Mouse (Mus musculus) MEL (cell line): ENCODE measurements around the gene Slco2b1.
A peak's percentile ranks its signal among the peaks of the same experiment; 100 is the strongest.

Experiments
- CTCF ChIP-seq, 3 experiments: IDR thresholded peaks in 2 of 3; conservative IDR thresholded peaks in 1 of 3; 2 replicates each; pipeline ENCODE4 v1.5.1; 2011 to 2012; ENCODE audit warnings: low read length in 3 of 3, low read depth in 2 of 3, mild to moderate bottlenecking in 2 of 3, improper control_type of control experiment in 1 of 3, inconsistent platforms in 1 of 3, mixed read lengths in 1 of 3, moderate library complexity in 1 of 3; ENCODE audit not compliant: control insufficient read depth in 1 of 3, insufficient read depth in 1 of 3, poor library complexity in 1 of 3, severe bottlenecking in 1 of 3
- ELF1 ChIP-seq: IDR thresholded peaks from 2 replicates; pipeline ENCODE4 v1.6.1; 2014; ENCODE audit warnings: low read depth, mild to moderate bottlenecking, inconsistent platforms, low read length, improper control_type of control experiment, moderate library complexity
- EP300 ChIP-seq, 2 experiments: IDR thresholded peaks; 2 replicates each; pipeline ENCODE4 v1.6.1; 2011; ENCODE audit warnings: improper control_type of control experiment in 2 of 2, low read length in 2 of 2, low read depth in 1 of 2, mild to moderate bottlenecking in 1 of 2
- GATA1 ChIP-seq: IDR thresholded peaks from 2 replicates; pipeline ENCODE4 v1.6.1; 2011; ENCODE audit warnings: low read depth, low read length, improper control_type of control experiment
- MXI1 ChIP-seq: IDR thresholded peaks from 2 replicates; pipeline ENCODE4 v1.6.1; 2011; ENCODE audit warnings: mild to moderate bottlenecking, low read depth, low read length, improper control_type of control experiment
- MYB ChIP-seq: IDR thresholded peaks from 2 replicates; pipeline ENCODE4 v1.6.1; 2011; ENCODE audit warnings: mild to moderate bottlenecking, low read depth, low read length, improper control_type of control experiment
- POLR2A ChIP-seq, 2 experiments: IDR thresholded peaks; 2 replicates each; pipeline ENCODE4 v1.6.1; 2011 to 2012; ENCODE audit warnings: low read length in 2 of 2, mild to moderate bottlenecking in 2 of 2, control low read depth in 1 of 2, improper control_type of control experiment in 1 of 2, low read depth in 1 of 2, moderate library complexity in 1 of 2; ENCODE audit not compliant: control insufficient read depth in 1 of 2, insufficient read depth in 1 of 2, poor library complexity in 1 of 2
- POLR2AphosphoS2 ChIP-seq: IDR thresholded peaks from 2 replicates; pipeline ENCODE4 v1.6.1; 2011; ENCODE audit warnings: low read length, improper control_type of control experiment
- TBP ChIP-seq: IDR thresholded peaks from 2 replicates; pipeline ENCODE4 v1.8.0; 2011; ENCODE audit warnings: low read depth, low read length, improper control_type of control experiment
- UBTF ChIP-seq: IDR thresholded peaks from 2 replicates; pipeline ENCODE4 v1.6.1; 2012; ENCODE audit warnings: low read depth, mild to moderate bottlenecking, inconsistent platforms, low read length, improper control_type of control experiment, moderate library complexity, borderline replicate concordance; ENCODE audit not compliant: insufficient read depth
- ZMIZ1 ChIP-seq: IDR thresholded peaks from 2 replicates; pipeline ENCODE4 v1.6.1; 2012; ENCODE audit warnings: low read depth, mild to moderate bottlenecking, inconsistent platforms, low read length, improper control_type of control experiment, moderate library complexity

GRCm38 (mm10) chr7:99734612-99735011 lies 23.5 kb upstream of the Slco2b1 start:
- peak; percentile 29; the same call in 1 of the 2 replicates for TF ChIP-seq GATA1
- TF ChIP-seq TBP: no peak
- TF ChIP-seq POLR2A (IDR thresholded peaks at IDR 0.05; ENCODE audit: control insufficient read depth in 1 of 2, insufficient read depth in 1 of 2, low read depth in 1 of 2, low read length in 2 of 2, poor library complexity in 1 of 2): no peak
- no peak for TF ChIP-seq MYB
- no peak for TF ChIP-seq CTCF (IDR thresholded peaks at IDR 0.05 in 2 of 3, conservative IDR thresholded peaks at IDR 0.05 in 1 of 3; ENCODE audit: control insufficient read depth in 1 of 3, insufficient read depth in 1 of 3, low read depth in 2 of 3, low read length in 3 of 3, poor library complexity in 1 of 3, severe bottlenecking in 1 of 3)
- no peak for TF ChIP-seq MXI1
- TF ChIP-seq UBTF: no peak
- TF ChIP-seq ELF1: no peak
- peak in 1 of 2 experiments; percentile 48; a peak in 2 of 4 replicates for TF ChIP-seq EP300 (IDR thresholded peaks at IDR 0.05; ENCODE audit: low read depth in 1 of 2, low read length in 2 of 2)
- TF ChIP-seq POLR2AphosphoS2: no peak
- no peak for TF ChIP-seq ZMIZ1
